Mouse (Mus musculus) Patski (cell line): ENCODE data around the gene Aif1. TPM values are rescaled to one million over a fixed set of nuclear protein-coding genes. Genes with fewer than 3 reads are reported as not detected.

Source experiments
- ATAC-seq: fragments of 100-300 bp; one replicate; pipeline ENCODE4 v1.8.0; 2021
- CTCF ChIA-PET: fragments of 350-600 bp; sonication (Branson Sonifier 250); formaldehyde crosslinking; loops from one replicate; lab custom pipeline; 2022; ENCODE audit warnings: inconsistent platforms; lab: Charles Lee
- POLR2A ChIA-PET: fragments of 350-600 bp; sonication (Branson Sonifier 250); formaldehyde crosslinking; loops from one replicate; lab custom pipeline; 2022; ENCODE audit warnings: antibody characterized with exemption, inconsistent platforms; lab: Charles Lee
- DNase-seq: peaks from one replicate; pipeline ENCODE4 v3.0.0-alpha.2; 2011; ENCODE audit warnings: low read depth, low spot score
- H3K27me3 ChIP-seq: fragments of 371-371 bp; one replicate; pipeline ENCODE4 v1.5.1; 2021
- CTCF ChIP-seq: fragments of 100-300 bp; IDR thresholded peaks from one replicate; pipeline ENCODE4 v1.5.1; 2021
- in situ Hi-C: fragments of 300-500 bp; cut with MboI; formaldehyde crosslinking; loops from 3 replicates; pipeline ENCODE4 v1.11.1; 2018; ENCODE audit warnings: low pct_unique_long_range_greater_than_20kb, mixed read lengths
- polyA plus RNA-seq: library from polyadenylated mRNA; unstranded; gene quantifications from one replicate; pipeline ENCODE4 v1.2.3, GENCODE M21; 2021

Aif1 gene
- polyA plus RNA-seq, 1 experiment from 2014 or later = 0.14 TPM

DNA sequence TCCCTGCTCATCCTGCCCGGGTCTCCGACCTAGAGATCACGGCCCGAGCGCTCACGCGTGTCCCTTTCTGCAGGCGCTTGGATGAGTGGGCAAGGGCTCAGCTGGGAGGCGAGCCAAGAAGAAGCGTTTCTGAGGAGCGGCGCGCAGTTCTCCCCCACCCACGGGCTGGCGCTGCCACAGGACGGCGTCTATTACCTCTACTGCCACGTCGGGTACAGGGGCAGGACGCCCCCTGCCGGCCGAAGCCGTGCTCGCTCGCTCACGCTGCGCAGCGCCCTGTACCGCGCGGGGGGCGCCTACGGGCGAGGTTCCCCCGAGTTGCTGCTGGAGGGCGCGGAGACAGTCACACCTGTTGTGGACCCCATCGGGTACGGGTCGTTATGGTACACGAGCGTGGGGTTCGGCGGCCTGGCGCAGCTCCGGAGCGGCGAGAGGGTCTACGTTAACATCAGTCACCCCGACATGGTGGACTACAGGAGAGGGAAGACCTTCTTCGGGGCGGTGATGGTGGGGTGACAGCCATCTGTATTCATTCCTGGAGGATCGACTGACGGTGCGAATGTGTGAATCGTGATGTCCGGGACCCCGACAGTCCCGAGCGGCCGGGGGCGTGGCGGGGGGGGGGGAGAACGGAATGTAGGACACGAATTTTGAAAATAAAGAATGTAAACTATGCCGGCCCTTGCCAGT lies 19.9 kb upstream of the Aif1 start:
- POLR2A ChIA-PET = no interaction called here
- H3K27me3 ChIP-seq = no peaks in the 10 kb centered on the region
- peak; percentile 13 for DNase-seq
- CTCF ChIA-PET = interaction anchor here (0.7 to 1.1 kb wide), 2 partner anchors 11 to 36 kb away, joined by 3 read pairs; no protein-coding TSS in a partner anchor
- in situ Hi-C loops = no loop called here
- TF ChIP-seq CTCF = peak; percentile 100
- peak; percentile 27 for ATAC-seq

- no peak for TF ChIP-seq CTCF
- DNase-seq = no peak
- H3K27me3 ChIP-seq = no peaks in the 10 kb centered on the region
- ChIA-PET CTCF (interaction anchor here (0.7 to 1.1 kb wide), 3 partner anchors 10 to 37 kb away, joined by 3 read pairs; no protein-coding TSS in a partner anchor), POLR2A (no interaction called here)
- no peak for ATAC-seq
- in situ Hi-C loops = no loop called here
Observed at GRCm38 (mm10) chr17:35194844-35195630, 19.2 kb upstream of the Aif1 start.

GRCm38 (mm10) chr17:35193881-35194843 lies 18.3 kb upstream of the Aif1 start, which contains the start of gene Ltb:
Gene Ltb, plus strand, starts transcription at chr17:35194439.
- in situ Hi-C loops = no loop called here
- DNase-seq (no peak), ATAC-seq (no peak)
- POLR2A ChIA-PET = no interaction called here
- CTCF ChIA-PET = interaction anchor here (0.8 to 1.2 kb wide), 3 partner anchors 15 to 28 kb away, joined by 3 read pairs; no protein-coding TSS in a partner anchor
- H3K27me3 ChIP-seq = no peaks in the 10 kb centered on the region
- no peak for TF ChIP-seq CTCF

DNA sequence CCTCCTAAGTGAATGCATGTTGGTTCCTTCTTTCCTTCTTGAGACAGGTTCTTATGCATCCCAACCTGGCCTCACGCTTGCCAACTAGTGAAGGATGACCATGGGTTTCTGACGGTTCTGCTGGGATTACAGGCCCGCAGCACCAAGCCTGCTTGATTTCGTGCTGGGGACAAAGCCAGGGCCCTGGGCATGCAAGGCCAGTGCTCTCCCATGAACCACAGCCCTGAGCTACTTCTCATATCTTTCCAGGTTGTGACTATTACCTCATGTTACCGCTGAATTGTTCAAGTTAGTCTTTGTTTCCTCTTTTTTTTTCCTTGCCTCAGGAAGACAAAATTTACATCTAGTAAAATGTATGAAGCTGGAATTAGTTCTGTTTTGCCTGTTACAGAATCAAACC lies 17.1 kb upstream of the Aif1 start:
- POLR2A ChIA-PET = no interaction called here
- in situ Hi-C loops = no loop called here
- CTCF ChIA-PET = interaction anchor here (0.9 kb wide), 1 partner anchor 14 kb away, joined by 3 read pairs; no protein-coding TSS in a partner anchor
- DNase-seq (no peak), ATAC-seq (no peak)
- no peaks in the 10 kb centered on the region for H3K27me3 ChIP-seq
- TF ChIP-seq CTCF = no peak

DNA sequence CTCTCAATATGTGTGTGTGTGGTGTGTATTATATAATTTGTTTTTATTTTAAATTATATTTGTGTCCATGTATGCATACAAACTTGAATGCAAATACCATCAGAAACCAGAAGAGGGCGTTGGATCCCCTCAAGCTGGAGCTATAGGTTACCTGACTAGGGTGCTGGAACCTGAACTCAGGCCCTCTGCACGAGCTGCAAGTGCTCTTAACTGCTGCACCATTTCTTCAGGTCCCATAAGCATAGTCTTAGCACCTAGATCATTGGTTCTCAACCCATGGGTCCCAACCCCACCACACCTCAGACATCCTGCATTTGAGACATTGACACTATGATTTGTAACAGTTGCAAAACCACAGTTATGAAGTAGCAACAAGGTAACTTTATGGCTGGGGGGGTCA lies 15.9 kb upstream of the Aif1 start:
- POLR2A ChIA-PET = interaction anchor here (0.7 kb wide), 1 partner anchor 16 kb away, joined by 4 read pairs; the partner anchor contains the start of gene Aif1
- TF ChIP-seq CTCF = no peak
- in situ Hi-C loops = no loop called here
- CTCF ChIA-PET = no interaction called here
- ATAC-seq = no peak
- DNase-seq = no peak
- H3K27me3 ChIP-seq = no peaks in the 10 kb centered on the region

DNA sequence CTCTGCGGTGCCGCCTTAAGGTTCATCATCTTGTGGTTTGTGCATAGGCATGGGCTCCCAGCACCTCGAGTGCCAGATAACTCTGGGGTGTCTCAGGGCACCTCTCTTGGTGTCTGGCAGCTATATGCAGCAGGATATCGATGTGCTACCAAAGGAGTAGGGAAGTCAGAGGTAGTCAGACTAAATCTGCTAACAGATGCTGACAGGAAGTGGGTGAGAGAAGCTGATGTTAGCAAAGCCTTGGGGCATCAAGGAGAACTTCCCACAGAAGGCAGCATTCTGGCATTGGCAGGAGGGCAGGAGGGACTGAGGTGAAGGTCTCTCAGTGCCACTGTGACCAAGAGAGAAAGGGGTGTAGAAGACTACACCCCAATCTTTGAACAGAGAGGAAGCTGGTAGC lies 14.2 kb upstream of the Aif1 start:
- DNase-seq (no peak), ATAC-seq (no peak)
- ChIA-PET CTCF (interaction anchor here (1.0 to 1.4 kb wide), 3 partner anchors 11 to 15 kb away, joined by 3 read pairs; partner anchors contain the start of gene Tnf), POLR2A (interaction anchor here (0.9 kb wide), 1 partner anchor 339 kb away, joined by 3 read pairs; no protein-coding TSS in a partner anchor)
- H3K27me3 ChIP-seq = no peaks in the 10 kb centered on the region
- in situ Hi-C loops = no loop called here
- no peak for TF ChIP-seq CTCF

DNA sequence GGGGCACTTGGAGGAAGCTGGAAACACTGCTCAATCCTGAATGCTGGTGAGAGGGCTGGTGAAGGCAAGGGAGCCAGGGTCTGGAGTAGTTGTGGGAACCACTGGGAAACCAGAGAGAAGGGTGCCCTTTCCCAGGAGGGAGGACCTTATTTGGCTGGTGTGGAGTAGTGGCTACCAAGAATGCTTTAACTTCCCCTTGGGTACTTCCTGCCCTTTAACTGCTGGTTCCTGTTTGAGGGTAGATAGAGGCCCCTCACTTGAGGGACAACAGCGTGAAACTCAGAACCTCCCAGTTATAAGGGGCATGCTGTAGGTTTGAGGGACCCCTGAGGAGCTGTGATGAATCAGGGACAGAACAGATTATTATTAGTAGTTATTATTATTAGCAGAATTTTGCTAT lies 13.3 kb upstream of the Aif1 start:
- CTCF ChIA-PET = interaction anchor here (1.0 kb wide), 1 partner anchor 14 kb away, joined by 3 read pairs; no protein-coding TSS in a partner anchor
- TF ChIP-seq CTCF = no peak
- H3K27me3 ChIP-seq = no peaks in the 10 kb centered on the region
- POLR2A ChIA-PET = interaction anchor here (0.9 kb wide), 1 partner anchor 338 kb away, joined by 3 read pairs; no protein-coding TSS in a partner anchor
- ATAC-seq (no peak), DNase-seq (no peak)
- in situ Hi-C loops = no loop called here

DNA sequence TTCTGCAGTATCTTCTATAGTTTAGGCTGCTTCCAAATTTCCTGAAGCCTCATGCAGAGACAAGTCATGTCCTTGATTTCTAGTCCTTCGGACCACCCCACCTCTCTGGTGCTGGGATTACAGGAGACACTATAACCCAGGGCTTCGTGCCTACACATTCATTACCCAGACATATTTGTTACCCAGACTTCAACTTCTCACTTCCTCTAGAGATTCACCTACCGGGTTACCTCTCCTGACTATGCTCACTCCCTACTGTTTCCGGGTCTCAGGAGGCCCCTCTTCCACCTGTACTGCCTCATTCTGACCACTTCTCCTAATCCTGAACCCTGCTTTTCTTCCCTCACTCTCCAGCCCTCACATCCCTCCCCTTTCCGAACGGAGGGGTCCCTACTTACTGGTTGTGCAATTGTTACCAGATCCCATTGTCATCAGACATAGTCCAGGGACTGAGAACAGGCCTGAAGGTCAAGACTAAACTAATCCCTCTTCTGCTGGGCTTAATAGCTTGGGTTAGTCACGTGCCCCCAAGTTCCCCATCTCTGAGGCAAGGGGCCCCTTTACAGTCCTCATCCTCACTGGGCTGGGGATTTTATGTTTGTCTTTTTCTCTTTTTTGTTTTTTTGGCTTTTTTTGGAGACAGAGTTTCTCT lies 12.2 kb upstream of the Aif1 start, which contains the start of gene Lst1:
Gene Lst1, minus strand, starts transcription at position 481 of the 652 bp plus-strand sequence.
- POLR2A ChIA-PET = interaction anchor here (1.0 kb wide), 1 partner anchor 43 kb away, joined by 3 read pairs; no protein-coding TSS in a partner anchor
- DNase-seq (no peak), ATAC-seq (no peak)
- in situ Hi-C loops = no loop called here
- TF ChIP-seq CTCF = no peak
- CTCF ChIA-PET = no interaction called here
- no peaks in the 10 kb centered on the region for H3K27me3 ChIP-seq

DNA sequence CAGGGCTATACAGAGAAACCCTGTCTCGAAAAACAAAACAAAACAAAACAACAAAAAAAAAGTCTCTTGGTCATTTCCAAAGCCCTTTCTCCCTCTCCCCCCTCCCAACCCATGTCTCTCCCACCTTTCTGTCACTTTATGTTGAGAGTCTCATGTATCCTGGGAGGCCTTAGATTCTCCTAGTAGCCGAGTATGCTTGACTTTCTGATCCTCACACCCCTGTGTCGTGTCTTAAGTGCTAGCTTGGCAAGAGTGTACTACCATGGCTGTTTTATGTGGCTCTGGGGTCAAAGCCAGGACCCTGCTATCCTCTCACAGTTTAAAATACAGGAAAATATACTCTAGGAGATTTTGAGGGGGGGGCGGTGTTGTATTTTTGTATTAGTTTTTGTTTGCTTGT lies 11.5 kb upstream of the Aif1 start:
- CTCF ChIA-PET = interaction anchor here (1.0 kb wide), 1 partner anchor 41 kb away, joined by 3 read pairs; no protein-coding TSS in a partner anchor
- in situ Hi-C loops = no loop called here
- ATAC-seq (no peak), DNase-seq (no peak)
- POLR2A ChIA-PET = interaction anchor here (1.0 kb wide), 1 partner anchor 44 kb away, joined by 3 read pairs; no protein-coding TSS in a partner anchor
- no peak for TF ChIP-seq CTCF
- no peaks in the 10 kb centered on the region for H3K27me3 ChIP-seq
